Mouse (Mus musculus): ENCODE measurements around the gene Mb.

- TF ChIP-seq POLR2AphosphoS5 (IDR thresholded peaks at IDR 0.05; ENCODE audit: borderline replicate concordance, low read depth, low read length) (no peak), E2F4 (IDR thresholded peaks at IDR 0.05; ENCODE audit: borderline replicate concordance, low read depth, low read length) (no peak), POLR2AphosphoS2 (IDR thresholded peaks at IDR 0.05; ENCODE audit: low read length) (no peak)
These were observed 38.8 kb upstream of the Mb start for GRCm38 (mm10) chr15:77089249-77089648.
